ENCODE assay signal across 8 mouse cellular contexts in genomic region chr9:50752054-50752602, GRCm38 (mm10). TPM values are rescaled to one million over a fixed set of nuclear protein-coding genes. Genes with fewer than 3 reads are reported as not detected.
DNase-seq lines count a peak whose midpoint lies in the region; ATAC-seq lines count a peak whose summit lies in the region.
"Had no signal": no experiment of that assay in that cellular context is flagged by ENCODE, and none has a peak within 500 bp of the region (broad histone marks: within the 10 kb centered on the region; RNA-seq: fewer than 3 reads in every experiment).

Gene Hspb2 (minus strand): TSS chr9:50752354.

- peaks cover 13% of the 10 kb centered on the region for H3K4me1 ChIP-seq in limb, embryonic 10.5 days
- no peaks in the 10 kb centered on the region for H3K4me1 ChIP-seq in forebrain, embryonic 12.5 days

- DNase-seq in urinary bladder, postnatal 14 days (ENCODE audit: low spot score) = peak; percentile 32
- no peak for DNase-seq in urinary bladder, postnatal 4 days (ENCODE audit: low spot score in 2 of 2)
- DNase-seq in heart, adult 11 months = peak; percentile 97
- no peak for DNase-seq in limb, embryonic 10.5 days (ENCODE audit: low spot score)
- no peak for DNase-seq in ovary, postnatal 14 days (ENCODE audit: low spot score)

- no peak within 1 kb of the TSS for H3K4me2 ChIP-seq in forebrain, embryonic 12.5 days

- 64% methylated on average over 14 of the region's 14 CpGs for WGBS in limb, embryonic 10.5 days
- WGBS in forebrain, embryonic 12.5 days = 69% methylated on average over 14 of the region's 14 CpGs

- no peak within 1 kb of the TSS for H3K4me3 ChIP-seq in limb, embryonic 10.5 days
- no peak within 1 kb of the TSS for H3K4me3 ChIP-seq in forebrain, embryonic 12.5 days (replicated peaks)

- no peaks in the 10 kb centered on the region for H3K9me3 ChIP-seq in limb, embryonic 10.5 days (replicated peaks)
- no peaks in the 10 kb centered on the region for H3K9me3 ChIP-seq in forebrain, embryonic 12.5 days

- no peak within 1 kb of the TSS for H3K9ac ChIP-seq in forebrain, embryonic 12.5 days

- ATAC-seq in megakaryocyte progenitor cell, adult 5-6 weeks (replicated peaks; ENCODE audit: poor library complexity) = no peak
- ATAC-seq in forebrain, embryonic 12.5 days (ENCODE audit: low FRiP score) = no peak

- no peaks in the 10 kb centered on the region for H3K36me3 ChIP-seq in limb, embryonic 10.5 days
- no peaks in the 10 kb centered on the region for H3K36me3 ChIP-seq in forebrain, embryonic 12.5 days (replicated peaks)

- peak within 1 kb of the TSS; percentile 23; the same call in 1 of the 2 replicates for H3K27ac ChIP-seq in limb, embryonic 10.5 days
- H3K27ac ChIP-seq in forebrain, embryonic 12.5 days = no peak within 1 kb of the TSS

- H3K27me3 ChIP-seq in limb, embryonic 10.5 days (ENCODE audit: low read depth, poor library complexity, severe bottlenecking) = peaks cover 34% of the 10 kb centered on the region
- peaks cover 12% of the 10 kb centered on the region for H3K27me3 ChIP-seq in forebrain, embryonic 12.5 days

RNA-seq across cellular contexts. Expression of gene Hspb2, which starts in this region (rescaled TPM):
- polyA plus RNA-seq in limb, embryonic 10.5 days (2016; fragmentation: Nextera tagmentation; extraction: Ambion mirVana) = not detected in 2 replicates
- not detected in 2 replicates for total RNA-seq in megakaryocyte progenitor cell, adult 5-6 weeks (2015)
- total RNA-seq in megakaryocyte progenitor cell, adult 5-6 weeks (2017) = not detected in 2 replicates
- polyA plus RNA-seq in forebrain, embryonic 12.5 days (2016; fragmentation: Nextera tagmentation; extraction: Ambion mirVana) = 0.54 TPM in 1 of 2 replicates, not detected in the other
- total RNA-seq: common myeloid progenitor, adult 5-6 weeks had no signal

Comparison
In these comparisons a context has a peak if more than half of its experiments do, and no peak if none do; other contexts are left out.
1. DNase-seq: peak in urinary bladder, postnatal 14 days (single experiment) and heart, adult 11 months (single experiment); none in urinary bladder, postnatal 4 days (0 of 2), limb, embryonic 10.5 days (single experiment) and ovary, postnatal 14 days (single experiment).